Mouse (Mus musculus) testis, adult 2 months (tissue): ENCODE results near the gene Mtss1l.

ENCODE experiments used
- CTCF ChIP-seq: fragments of 200-500 bp; IDR thresholded peaks from 2 replicates; pipeline ENCODE4 v1.5.1; 2012; ENCODE audit warnings: low read depth, mild to moderate bottlenecking, inconsistent platforms, low read length, moderate library complexity; ENCODE audit not compliant: control insufficient read depth, insufficient read depth, insufficient replicate concordance
- POLR2A ChIP-seq: fragments of 200-500 bp; IDR thresholded peaks from 2 replicates; pipeline ENCODE4 v1.6.1; 2012; ENCODE audit warnings: low read depth, mild to moderate bottlenecking, inconsistent platforms, low read length, moderate library complexity; ENCODE audit not compliant: control insufficient read depth

GRCm38 (mm10) chr8:110702636-110703459 is 18.4 kb upstream of the Mtss1l start:
- TF ChIP-seq CTCF = no peak
- no peak for TF ChIP-seq POLR2A
